ENCODE assay signal across 19 mouse cellular contexts in genomic region chr19:46801492-46801891, GRCm38 (mm10). TPM values are rescaled to one million over a fixed set of nuclear protein-coding genes. Genes with fewer than 3 reads are reported as not detected.
A peak's percentile ranks its signal among the peaks of the same experiment; 100 is the strongest.
DNase-seq lines count a peak whose midpoint lies in the region; ATAC-seq lines count a peak whose summit lies in the region.
"Had no signal": no experiment of that assay in that cellular context is flagged by ENCODE, and none has a peak within 500 bp of the region (broad histone marks: within the 10 kb centered on the region; RNA-seq: fewer than 3 reads in every experiment).

No protein-coding gene starts in this region.

- 0 out of 2 replicates have a peak overlapping the region, but pooled peaks have one; percentile 9 for H3K27ac ChIP-seq in neural tube, embryonic 15.5 days (replicated peaks)
- H3K27ac ChIP-seq in lung, embryonic 15.5 days = peak overlapping the region; percentile 49; the same call in 1 of the 2 replicates
- H3K27ac ChIP-seq: embryonic facial prominence, embryonic 12.5 days; forebrain, embryonic 15.5 days; heart, adult 2 months; hindbrain, embryonic 10.5 days; hindbrain, embryonic 14.5 days had no signal

- no peaks in the 10 kb centered on the region for H3K27me3 ChIP-seq in neural tube, embryonic 15.5 days (replicated peaks)
- no peaks in the 10 kb centered on the region for H3K27me3 ChIP-seq in lung, embryonic 15.5 days
- H3K27me3 ChIP-seq: CH12.LX; embryonic facial prominence, embryonic 12.5 days; forebrain, embryonic 15.5 days; heart, embryonic 12.5 days had no signal

- no peaks in the 10 kb centered on the region for H3K9me3 ChIP-seq in neural tube, embryonic 15.5 days (replicated peaks)
- H3K9me3 ChIP-seq in lung, embryonic 15.5 days = no peaks in the 10 kb centered on the region
- H3K9me3 ChIP-seq: embryonic facial prominence, embryonic 12.5 days; forebrain, embryonic 15.5 days; heart, embryonic 12.5 days; hindbrain, embryonic 10.5 days had no signal

- no peak overlapping the region for H3K4me3 ChIP-seq in neural tube, embryonic 15.5 days (replicated peaks)
- no peak overlapping the region for H3K4me3 ChIP-seq in lung, embryonic 15.5 days
- H3K4me3 ChIP-seq: embryonic facial prominence, embryonic 12.5 days; forebrain, embryonic 15.5 days; heart, adult 2 months; heart, embryonic 12.5 days; hindbrain, embryonic 10.5 days had no signal

- no peak overlapping the region for H3K4me2 ChIP-seq in neural tube, embryonic 15.5 days
- H3K4me2 ChIP-seq in lung, embryonic 15.5 days = no peak overlapping the region
- H3K4me2 ChIP-seq: embryonic facial prominence, embryonic 12.5 days; forebrain, embryonic 15.5 days; heart, embryonic 12.5 days; hindbrain, embryonic 14.5 days had no signal

- WGBS in neural tube, embryonic 15.5 days = 77% methylated on average over 7 of the region's 7 CpGs
- 64% methylated on average over 7 of the region's 7 CpGs for WGBS in lung, embryonic 15.5 days

- H3K4me1 ChIP-seq in neural tube, embryonic 15.5 days = peaks cover 3% of the 10 kb centered on the region; the same call in 1 of the 2 replicates
- peaks cover 10% of the 10 kb centered on the region for H3K4me1 ChIP-seq in lung, embryonic 15.5 days
- H3K4me1 ChIP-seq: forebrain, embryonic 15.5 days had no signal

- no peak overlapping the region for H3K9ac ChIP-seq in neural tube, embryonic 15.5 days (replicated peaks)
- H3K9ac ChIP-seq in lung, embryonic 15.5 days = no peak overlapping the region
- H3K9ac ChIP-seq: embryonic facial prominence, embryonic 12.5 days; forebrain, embryonic 15.5 days; heart, embryonic 12.5 days; hindbrain, embryonic 14.5 days had no signal

- ATAC-seq in neural tube, embryonic 15.5 days (ENCODE audit: low FRiP score) = no peak
- ATAC-seq in lung, embryonic 15.5 days (ENCODE audit: borderline replicate concordance, extremely low read depth, low FRiP score, low TSS enrichment) = no peak
- ATAC-seq: forebrain, embryonic 15.5 days had no signal

- H3K36me3 ChIP-seq in neural tube, embryonic 15.5 days = no peaks in the 10 kb centered on the region
- H3K36me3 ChIP-seq in lung, embryonic 15.5 days = no peaks in the 10 kb centered on the region
- H3K36me3 ChIP-seq: embryonic facial prominence, embryonic 12.5 days; forebrain, embryonic 15.5 days; heart, embryonic 12.5 days; hindbrain, embryonic 10.5 days had no signal

- no peak for DNase-seq in neural tube, embryonic 10.5 days (ENCODE audit: extremely low spot score, low spot score)
- DNase-seq in lung, postnatal 14 days = peak; percentile 47
- DNase-seq in kidney, adult 9 months = no peak
- DNase-seq in cerebellum, adult 11 months = no peak
- DNase-seq in adrenal gland, adult 2 months = no peak
- DNase-seq: adrenal gland, adult 8-10 months; adrenal gland, postnatal 36 days; cerebellum, adult 9-10 months; cerebellum, postnatal 25 days; gastrocnemius, postnatal 10 days; heart, adult 2 months had no signal

RNA-seq across cellular contexts. Expression of gene Cnnm2, which starts 40.1 kb away (rescaled TPM):
- 7.8 and 8.2 TPM in 2 replicates for polyA plus RNA-seq in neural tube, embryonic 15.5 days (2015; fragmentation: Nextera tagmentation; extraction: Ambion mirVana)
- polyA plus RNA-seq in lung, embryonic 15.5 days (2015; fragmentation: Nextera tagmentation; extraction: Ambion mirVana) = 3.3 and 3.5 TPM in 2 replicates
- total RNA-seq in adrenal gland, adult 2 months (2021) = 10 to 100 TPM; 33.4 to 40.7 TPM
- polyA plus RNA-seq in adrenal gland, adult 2 months (2012; rRNA removed) = 34.9 and 49.2 TPM in 2 replicates
